Mouse (Mus musculus) urinary bladder, postnatal 14 days (tissue): ENCODE results near the gene Emb.
"Not testable (repeated sequence)": the region's sequence is repeated elsewhere in the genome, so short reads cannot be mapped to it uniquely, and the experiment has no call there.

Experiments used
- DNase-seq: peaks from one replicate; pipeline ENCODE4 v3.0.0; 2021; ENCODE audit warnings: low spot score

The Emb gene

GRCm38 (mm10) chr13:117208236-117208635 is at the start of gene Emb:
Gene Emb (plus strand): TSS chr13:117208536.
- DNase-seq, result no peak

- DNase-seq, result no peak
Observed at GRCm38 (mm10) chr13:117163906-117164305, 44.4 kb upstream of the Emb start.

- no peak for DNase-seq
Observed at GRCm38 (mm10) chr13:117165071-117165470, 43.3 kb upstream of the Emb start.

GRCm38 (mm10) chr13:117180912-117181311 is 27.4 kb upstream of the Emb start:
- not testable (repeated sequence) for DNase-seq

GRCm38 (mm10) chr13:117183288-117183687 is 25.0 kb upstream of the Emb start:
- no peak for DNase-seq

GRCm38 (mm10) chr13:117185329-117185728 is 23.0 kb upstream of the Emb start:
- DNase-seq, result no peak

- no peak for DNase-seq
Observed at GRCm38 (mm10) chr13:117192161-117192560, 16.2 kb upstream of the Emb start.

GRCm38 (mm10) chr13:117193422-117193983 is 14.8 kb upstream of the Emb start:
- no peak for DNase-seq

GRCm38 (mm10) chr13:117195569-117196495 is 12.5 kb upstream of the Emb start:
- DNase-seq, result no peak

- no peak for DNase-seq
Observed at GRCm38 (mm10) chr13:117197666-117198065, 10.7 kb upstream of the Emb start.

GRCm38 (mm10) chr13:117198402-117199083 is 9.8 kb upstream of the Emb start:
- peak; percentile 78 for DNase-seq

GRCm38 (mm10) chr13:117202755-117203471 is 5.4 kb upstream of the Emb start:
- no peak for DNase-seq

- no peak for DNase-seq
Observed at GRCm38 (mm10) chr13:117204685-117205084, 3.7 kb upstream of the Emb start.

GRCm38 (mm10) chr13:117206066-117206465 is 2.3 kb upstream of the Emb start:
- DNase-seq, result no peak

- no peak for DNase-seq
Observed at GRCm38 (mm10) chr13:117211386-117211875, 3.1 kb downstream of the Emb start.

- peak; percentile 27 for DNase-seq
Observed at GRCm38 (mm10) chr13:117215481-117215880, 7.1 kb downstream of the Emb start.

- DNase-seq, result no peak
Observed at GRCm38 (mm10) chr13:117216126-117216525, 7.8 kb downstream of the Emb start.

- no peak for DNase-seq
Observed at GRCm38 (mm10) chr13:117216752-117217363, 8.5 kb downstream of the Emb start.

- no peak for DNase-seq
Observed at GRCm38 (mm10) chr13:117217621-117218020, 9.3 kb downstream of the Emb start.

- DNase-seq, result no peak
Observed at GRCm38 (mm10) chr13:117218092-117218491, 9.8 kb downstream of the Emb start.

- DNase-seq, result no peak
Observed at GRCm38 (mm10) chr13:117219871-117220500, 11.7 kb downstream of the Emb start.
